Mouse (Mus musculus) myocyte (in vitro differentiated cells): ENCODE data around the gene Cfap61.

Experiments
- CEBPB ChIP-seq: IDR thresholded peaks from 2 replicates; pipeline ENCODE4 v1.6.1; 2011; ENCODE audit warnings: mild to moderate bottlenecking, moderate library complexity; ENCODE audit not compliant: poor library complexity, insufficient read depth, severe bottlenecking
- E2F4 ChIP-seq: IDR thresholded peaks from one replicate; pipeline ENCODE4 v1.6.1; 2011; ENCODE audit warnings: mild to moderate bottlenecking, control low read depth, moderate library complexity; ENCODE audit not compliant: insufficient read depth
- MAX ChIP-seq: IDR thresholded peaks from one replicate; pipeline ENCODE4 v1.6.1; 2011; ENCODE audit warnings: low read depth, mild to moderate bottlenecking, control low read depth
- MYOD1 ChIP-seq, 3 experiments: IDR thresholded peaks; one replicate each; pipeline ENCODE4 v1.6.1; 2011; ENCODE audit warnings: control low read depth in 2 of 3, low read depth in 2 of 3, mild to moderate bottlenecking in 2 of 3, moderate library complexity in 1 of 3; ENCODE audit not compliant: insufficient read length in 2 of 3, control insufficient read depth in 1 of 3
- MYOG ChIP-seq, 3 experiments: IDR thresholded peaks; one replicate each; pipeline ENCODE4 v1.6.1; 2011; ENCODE audit warnings: control low read depth in 2 of 3, low read depth in 2 of 3, mild to moderate bottlenecking in 2 of 3; ENCODE audit not compliant: insufficient read length in 2 of 3, control insufficient read depth in 1 of 3, insufficient read depth in 1 of 3
- POLR2A ChIP-seq: IDR thresholded peaks from one replicate; pipeline ENCODE4 v1.6.1; 2011; ENCODE audit warnings: low read depth, mild to moderate bottlenecking, control low read depth, moderate library complexity; ENCODE audit not compliant: insufficient read length
- POLR2AphosphoS2 ChIP-seq: IDR thresholded peaks from one replicate; pipeline ENCODE4 v1.6.1; 2011; ENCODE audit warnings: low read depth, control low read depth; ENCODE audit not compliant: insufficient read length
- TCF12 ChIP-seq: IDR thresholded peaks from one replicate; pipeline ENCODE4 v1.6.1; 2011; ENCODE audit warnings: mild to moderate bottlenecking, control low read depth; ENCODE audit not compliant: poor library complexity, insufficient read depth, severe bottlenecking
- USF1 ChIP-seq: IDR thresholded peaks from one replicate; pipeline ENCODE4 v1.6.1; 2011; ENCODE audit warnings: low read depth, mild to moderate bottlenecking, control low read depth, moderate library complexity

DNA sequence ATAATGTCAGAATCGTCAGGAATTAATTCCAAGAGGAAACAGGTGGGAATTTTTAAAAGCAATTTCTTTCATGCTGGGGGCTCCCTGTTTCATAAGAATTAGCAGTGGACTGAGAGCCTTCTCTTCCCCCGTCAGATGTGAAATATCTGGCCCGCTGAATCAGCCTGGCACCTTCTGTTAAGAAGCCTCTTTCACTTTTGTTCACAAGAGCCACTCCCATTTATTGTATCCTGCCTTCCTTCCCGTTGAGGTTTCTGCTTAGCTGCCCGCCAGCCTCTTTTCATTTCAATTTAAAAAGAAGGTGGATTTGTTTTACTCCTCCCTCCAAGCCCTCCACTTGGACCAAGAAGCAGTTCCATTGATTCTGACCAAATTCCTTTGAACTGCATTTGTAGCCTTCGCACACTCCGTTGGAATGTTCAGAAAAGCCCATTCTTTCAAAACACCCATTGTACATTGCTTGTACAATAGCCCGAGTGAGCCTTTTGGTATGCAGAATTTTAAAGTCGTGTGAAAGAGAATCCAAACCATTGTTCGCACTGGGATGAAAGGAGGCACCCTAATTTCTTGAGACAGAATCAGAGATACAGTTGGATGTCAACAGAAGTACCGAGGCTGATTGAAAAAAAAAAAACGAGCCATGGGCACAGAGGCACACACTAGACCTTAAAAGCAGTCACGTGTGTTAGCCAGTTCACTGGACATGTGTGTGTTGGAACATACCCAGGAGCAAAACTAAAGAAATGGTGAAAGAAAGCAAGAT lies 127.9 kb downstream of the Cfap61 start:
- TF ChIP-seq USF1 = no peak
- TF ChIP-seq MYOG (IDR thresholded peaks at IDR 0.05; ENCODE audit: control insufficient read depth in 1 of 3, insufficient read depth in 1 of 3, insufficient read length in 2 of 3, low read depth in 2 of 3) = no peak
- TF ChIP-seq POLR2A = no peak
- no peak for TF ChIP-seq CEBPB
- no peak for TF ChIP-seq MAX
- no peak for TF ChIP-seq POLR2AphosphoS2
- no peak for TF ChIP-seq MYOD1 (IDR thresholded peaks at IDR 0.05; ENCODE audit: control insufficient read depth in 1 of 3, insufficient read length in 2 of 3, low read depth in 2 of 3)
- no peak for TF ChIP-seq E2F4
- no peak for TF ChIP-seq TCF12
